Mouse (Mus musculus) heart, embryonic 16.5 days (tissue): ENCODE data around the gene Il1f6. TPM values are rescaled to one million over a fixed set of nuclear protein-coding genes. Genes with fewer than 3 reads are reported as not detected.

ENCODE experiments used
- ATAC-seq: fragments of 200-750 bp; cut with Nextera tagmentation; replicated peaks from 2 replicates; pipeline ENCODE4 v1.8.0; 2017; ENCODE audit warnings: moderate number of reproducible peaks; ENCODE audit not compliant: insufficient read depth, low FRiP score; ENCODE audit errors: extremely low read depth
- H3K27ac ChIP-seq: fragments of 300-500 bp; sonication (generic); 2 replicates; pipeline ENCODE4 v1.5.1; 2014; ENCODE audit warnings: mild to moderate bottlenecking, low read length, control low read depth, moderate library complexity
- H3K27me3 ChIP-seq: fragments of 300-500 bp; sonication (generic); 2 replicates; pipeline ENCODE4 v1.6.1; 2014; ENCODE audit warnings: low read length, mixed read lengths; ENCODE audit not compliant: control insufficient read depth, insufficient read depth
- H3K36me3 ChIP-seq: fragments of 300-500 bp; sonication (generic); 2 replicates; pipeline ENCODE4 v1.6.1; 2014; ENCODE audit not compliant: control insufficient read depth, insufficient read depth
- H3K4me1 ChIP-seq: fragments of 300-500 bp; sonication (generic); 2 replicates; pipeline ENCODE4 v1.6.1; 2014; ENCODE audit warnings: low read length, mixed read lengths; ENCODE audit not compliant: control insufficient read depth, insufficient read depth
- H3K4me2 ChIP-seq: fragments of 300-500 bp; sonication (generic); 2 replicates; pipeline ENCODE4 v1.6.1; 2014; ENCODE audit warnings: low read depth, mild to moderate bottlenecking, control low read depth, low read length
- H3K4me3 ChIP-seq: fragments of 300-500 bp; sonication (generic); 2 replicates; pipeline ENCODE4 v1.5.1; 2014; ENCODE audit warnings: mild to moderate bottlenecking, control low read depth, low read length
- H3K9ac ChIP-seq: fragments of 300-500 bp; sonication (generic); 2 replicates; pipeline ENCODE4 v1.6.1; 2014; ENCODE audit warnings: low read length, control low read depth
- H3K9me3 ChIP-seq: fragments of 300-500 bp; sonication (generic); replicated peaks from 2 replicates; pipeline ENCODE4 v1.6.1; 2016; ENCODE audit warnings: low read length; ENCODE audit not compliant: control insufficient read depth
- WGBS: fragments of 180-500 bp; shearing (Covaris S2); extraction: QIAGEN DNeasy Blood & Tissue Kit; methylation state at CpG from one replicate; pipeline ENCODE4 v1.1.7; 2014; 5-methylcytosine and 5-hydroxymethylcytosine counted together
- polyA plus RNA-seq: library from polyadenylated mRNA; unstranded; fragments of >200 nt; fragmentation: Nextera tagmentation; extraction: Ambion mirVana; gene quantifications from 2 replicates; pipeline ENCODE4 v1.2.1, GENCODE M21; 2015

The Il1f6 gene
- polyA plus RNA-seq, 1 experiment from 2014 or later = not detected

DNA sequence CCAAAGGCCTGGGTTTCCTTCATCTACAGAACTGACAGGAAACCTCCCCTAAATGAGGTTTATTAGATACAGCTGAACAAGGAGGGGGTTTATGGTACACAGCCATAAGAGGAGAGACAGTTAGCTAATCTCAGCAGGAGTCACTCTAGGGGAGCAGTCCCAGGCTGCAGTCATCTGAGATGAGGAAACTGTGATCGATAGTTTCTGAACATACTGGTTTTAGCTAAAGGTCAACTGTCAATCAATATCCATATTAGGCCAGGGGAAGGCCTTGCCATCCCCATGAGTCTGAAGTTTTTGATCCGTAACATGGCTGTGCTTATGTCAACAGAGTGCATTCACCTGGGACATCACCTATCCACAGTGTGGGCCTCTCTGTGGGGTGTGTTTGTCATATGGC lies 58.4 kb downstream of the Il1f6 start:
- Histone ChIP-seq H3K4me1 (no peaks in the 10 kb centered on the region), H3K4me3 (no peak overlapping the region)
- ATAC-seq = no peak

GRCm38 (mm10) chr2:24275146-24275545 lies 59.9 kb downstream of the Il1f6 start:
- H3K4me2 ChIP-seq = no peak overlapping the region
- ATAC-seq = no peak
- no peak overlapping the region for H3K4me3 ChIP-seq
- no peak overlapping the region for H3K9ac ChIP-seq
- no peaks in the 10 kb centered on the region for H3K27me3 ChIP-seq
- 26% methylated on average over 1 of the region's 1 CpGs for WGBS
- H3K4me1 ChIP-seq = no peaks in the 10 kb centered on the region
- no peaks in the 10 kb centered on the region for H3K9me3 ChIP-seq
- no peak overlapping the region for H3K27ac ChIP-seq
- H3K36me3 ChIP-seq = no peaks in the 10 kb centered on the region

More for the DNA sequence above, 58.4 kb downstream of the Il1f6 start:
- 78% methylated on average over 2 of the region's 2 CpGs for WGBS
- Histone ChIP-seq H3K27me3 (no peaks in the 10 kb centered on the region), H3K36me3 (no peaks in the 10 kb centered on the region), H3K9ac (no peak overlapping the region), H3K9me3 (no peaks in the 10 kb centered on the region), H3K4me2 (no peak overlapping the region), H3K27ac (no peak overlapping the region)

Other genes with a start within 250 kb of the Il1f6 start
- gene Hnmt, start 166.0 kb upstream of the Il1f6 start, polyA plus RNA-seq = 3.4 and 5.0 TPM in 2 replicates
- not detected in 2 replicates for gene Tbpl2, start 118.8 kb upstream of the Il1f6 start, polyA plus RNA-seq
- not detected in 2 replicates for gene Il1f8, start 62.3 kb upstream of the Il1f6 start, polyA plus RNA-seq
- not detected in 2 replicates for gene Il1f9, start 28.9 kb upstream of the Il1f6 start, polyA plus RNA-seq
- not detected in 2 replicates for gene Il1f5, start 61.5 kb downstream of the Il1f6 start, polyA plus RNA-seq
- not detected in 2 replicates for gene Il1f10, start 75.8 kb downstream of the Il1f6 start, polyA plus RNA-seq
- gene Il1rn, start 121.4 kb downstream of the Il1f6 start, polyA plus RNA-seq = 0.85 and 2.1 TPM in 2 replicates
- 3.9 and 5.9 TPM in 2 replicates for gene Psd4, start 152.2 kb downstream of the Il1f6 start, polyA plus RNA-seq